Mouse (Mus musculus): Measurements from ENCODE around the gene Cyp2d26. TPM values are rescaled to one million over a fixed set of nuclear protein-coding genes. Genes with fewer than 3 reads are reported as not detected.

Cyp2d26 gene
- polyA plus RNA-seq (2014; fragmentation: Illumina TruSeq; extraction: RNeasy Lipid Tissue Mini Kit (QIAGEN cat#74804)), result not detected

DNA sequence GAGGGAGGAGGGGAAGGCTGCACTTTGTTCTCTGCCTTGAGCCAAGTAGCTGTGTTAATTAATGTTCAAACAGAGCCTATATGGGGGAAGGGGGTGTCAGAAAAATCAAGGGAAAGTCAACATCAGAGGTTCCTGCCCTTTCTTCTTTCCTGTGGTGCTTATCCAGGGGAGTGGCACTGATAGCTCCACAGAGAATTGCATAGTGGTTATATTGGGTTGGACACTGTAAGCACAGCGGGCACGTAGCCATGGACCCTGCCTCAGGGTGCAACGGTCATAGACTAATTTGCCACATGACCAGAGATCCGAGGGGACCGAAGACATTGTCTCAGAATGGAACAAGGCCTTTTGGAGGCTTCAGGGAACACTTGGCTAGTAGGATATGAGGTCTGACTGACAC is at the start of gene Cyp2d26:
Gene Cyp2d26 (minus strand): TSS at position 18 of the 400 bp plus-strand sequence.

DNA sequence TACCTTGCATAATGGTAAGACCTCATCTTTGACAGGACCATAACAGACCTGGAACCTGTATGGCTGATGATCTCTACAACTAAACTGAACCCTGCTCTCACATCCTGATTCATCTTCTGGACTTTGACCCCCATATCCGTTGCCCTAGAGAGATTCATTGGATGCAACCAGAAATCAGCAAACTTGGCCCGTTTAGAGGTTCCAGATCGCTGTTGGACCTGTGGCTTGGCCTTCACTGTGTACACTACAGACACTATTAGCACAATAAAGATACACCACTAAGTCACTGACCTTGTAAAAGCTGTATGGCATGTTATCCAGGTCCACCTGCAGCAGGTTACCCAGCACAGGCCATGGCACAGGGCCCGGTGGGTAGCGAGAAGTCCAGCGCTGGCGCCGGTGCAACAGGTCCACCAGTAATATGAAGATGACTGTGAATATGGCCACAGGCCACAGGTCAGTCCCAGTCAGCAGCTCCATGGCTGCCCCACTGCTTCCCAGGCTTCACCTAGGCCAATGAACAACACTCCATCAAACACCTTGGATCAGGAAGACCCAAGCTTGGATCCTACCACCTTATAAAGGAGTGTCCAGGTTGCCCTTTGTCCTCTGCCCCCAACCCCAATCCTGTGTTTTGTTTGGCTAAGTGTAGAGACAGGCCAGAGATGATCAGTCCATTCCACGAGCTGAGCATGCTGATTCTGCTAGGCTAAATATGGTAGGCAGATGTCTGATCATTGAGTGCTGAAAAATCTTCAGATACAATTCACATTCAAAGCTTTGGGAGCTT is 30.3 kb downstream of the Cyp2d26 start, which contains the start of gene Cyp2d40:
Gene Cyp2d40 (minus strand): TSS at position 553 of the 790 bp plus-strand sequence.

Other genes with a start within 250 kb of the Cyp2d26 start
- gene Cyp2d12, start 239.2 kb downstream of the Cyp2d26 start, polyA plus RNA-seq (2014; fragmentation: Illumina TruSeq; extraction: RNeasy Lipid Tissue Mini Kit (QIAGEN cat#74804)), result not detected
- not detected for gene Cyp2d34, start 173.3 kb downstream of the Cyp2d26 start, polyA plus RNA-seq (2014; fragmentation: Illumina TruSeq; extraction: RNeasy Lipid Tissue Mini Kit (QIAGEN cat#74804))
- not detected for gene Cyp2d40, start 30.1 kb downstream of the Cyp2d26 start, polyA plus RNA-seq (2014; fragmentation: Illumina TruSeq; extraction: RNeasy Lipid Tissue Mini Kit (QIAGEN cat#74804))
- 19.2 TPM for gene Tcf20, start 193.6 kb upstream of the Cyp2d26 start, polyA plus RNA-seq (2014; fragmentation: Illumina TruSeq; extraction: RNeasy Lipid Tissue Mini Kit (QIAGEN cat#74804))
- gene Nfam1, start 239.0 kb upstream of the Cyp2d26 start, polyA plus RNA-seq (2014; fragmentation: Illumina TruSeq; extraction: RNeasy Lipid Tissue Mini Kit (QIAGEN cat#74804)), result 0.46 TPM